Mouse (Mus musculus) spleen, adult 2 months (tissue): Measurements from ENCODE around the gene Padi6.

Source experiments
- CTCF ChIP-seq: fragments of 200-500 bp; IDR thresholded peaks from 2 replicates; pipeline ENCODE4 v1.5.1; 2011; ENCODE audit warnings: mild to moderate bottlenecking, inconsistent platforms; ENCODE audit not compliant: insufficient read depth, insufficient read length, insufficient replicate concordance; ENCODE audit errors: extremely low read depth
- POLR2A ChIP-seq: fragments of 200-500 bp; IDR thresholded peaks from 2 replicates; pipeline ENCODE4 v1.6.1; 2011; ENCODE audit warnings: low read depth, low read length, inconsistent platforms

DNA sequence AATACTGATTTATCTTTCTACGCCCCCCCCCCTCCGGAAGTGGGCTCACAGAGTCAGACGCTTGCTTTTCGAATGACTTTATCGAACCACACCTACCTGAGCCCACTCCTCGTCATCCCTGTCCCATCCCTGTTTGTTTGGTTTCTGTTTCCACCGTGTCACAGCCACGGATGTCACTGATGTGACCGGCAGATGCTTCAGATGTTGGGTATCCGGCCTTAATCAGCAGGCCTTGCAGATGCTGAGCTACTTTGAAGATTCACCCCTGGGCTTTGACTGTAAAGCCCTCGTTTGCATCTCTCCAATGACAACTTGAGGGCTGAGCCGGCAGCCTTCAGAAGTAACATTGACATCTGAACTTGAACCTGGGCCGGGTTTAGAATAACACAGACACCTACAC lies 34.2 kb upstream of the Padi6 start:
- TF ChIP-seq POLR2A: no peak
- no peak for TF ChIP-seq CTCF
